ENCODE assay signal across 8 mouse cellular contexts in genomic region chrX:100625546-100625801, GRCm38 (mm10). TPM values are rescaled to one million over a fixed set of nuclear protein-coding genes. Genes with fewer than 3 reads are reported as not detected.
DNase-seq lines count a peak whose midpoint lies in the region; ATAC-seq and TF ChIP-seq lines count a peak whose summit lies in the region.

TSS of gene Kif4 (plus strand) at chrX:100625737.

- peaks cover 10% of the 10 kb centered on the region; the same call in 1 of the 2 replicates for H3K36me3 ChIP-seq in kidney, embryonic 16.5 days (ENCODE audit: insufficient read depth, low read length)
- H3K36me3 ChIP-seq in embryonic facial prominence, embryonic 11.5 days (replicated peaks; ENCODE audit: control insufficient read depth, insufficient read depth, low read depth, low read length): no peaks in the 10 kb centered on the region
- peaks cover 14% of the 10 kb centered on the region; the same call in 1 of the 2 replicates for H3K36me3 ChIP-seq in intestine, embryonic 14.5 days (ENCODE audit: control insufficient read depth, insufficient read depth, low read length)
- 0 out of 2 replicates have a peak, but pooled peaks cover 3% of the 10 kb centered on the region for H3K36me3 ChIP-seq in midbrain, postnatal 0 days (ENCODE audit: insufficient read depth, low read length)

- no peaks in the 10 kb centered on the region for H3K4me1 ChIP-seq in kidney, embryonic 16.5 days (ENCODE audit: insufficient read depth, low read length)
- H3K4me1 ChIP-seq in embryonic facial prominence, embryonic 11.5 days (ENCODE audit: control insufficient read depth, insufficient read depth, low read length): no peaks in the 10 kb centered on the region
- H3K4me1 ChIP-seq in intestine, embryonic 14.5 days (replicated peaks; ENCODE audit: control insufficient read depth, insufficient read depth, low read length): no peaks in the 10 kb centered on the region
- H3K4me1 ChIP-seq in midbrain, postnatal 0 days (ENCODE audit: insufficient read depth, low read length): no peaks in the 10 kb centered on the region

- H3K9ac ChIP-seq in kidney, embryonic 16.5 days (replicated peaks; ENCODE audit: low read length): peak within 1 kb of the TSS; percentile 69
- H3K9ac ChIP-seq in embryonic facial prominence, embryonic 11.5 days (replicated peaks; ENCODE audit: low read length): peak within 1 kb of the TSS; percentile 74
- H3K9ac ChIP-seq in intestine, embryonic 14.5 days (ENCODE audit: low read length): peak within 1 kb of the TSS; percentile 67
- H3K9ac ChIP-seq in midbrain, postnatal 0 days (replicated peaks; ENCODE audit: low read length, poor library complexity, severe bottlenecking): peak within 1 kb of the TSS; percentile 52; the same call in 1 of the 2 replicates

- H3K27me3 ChIP-seq in kidney, embryonic 16.5 days (ENCODE audit: insufficient read depth, low read length): peaks cover 3% of the 10 kb centered on the region; the same call in 1 of the 2 replicates
- H3K27me3 ChIP-seq in embryonic facial prominence, embryonic 11.5 days (ENCODE audit: control insufficient read depth, insufficient read depth, low read length): no peaks in the 10 kb centered on the region
- H3K27me3 ChIP-seq in intestine, embryonic 14.5 days (replicated peaks; ENCODE audit: control insufficient read depth, insufficient read depth, low read length): no peaks in the 10 kb centered on the region
- H3K27me3 ChIP-seq in midbrain, postnatal 0 days (ENCODE audit: insufficient read depth, low read length): no peaks in the 10 kb centered on the region

- TF ChIP-seq CTCF in midbrain, postnatal 0 days (IDR thresholded peaks at IDR 0.05): no peak

- H3K4me2 ChIP-seq in kidney, embryonic 16.5 days (replicated peaks; ENCODE audit: low read depth, low read length): peak within 1 kb of the TSS; percentile 56
- H3K4me2 ChIP-seq in embryonic facial prominence, embryonic 11.5 days (ENCODE audit: low read depth, low read length): peak within 1 kb of the TSS; percentile 48
- peak within 1 kb of the TSS; percentile 51 for H3K4me2 ChIP-seq in intestine, embryonic 14.5 days (ENCODE audit: low read length)
- H3K4me2 ChIP-seq in midbrain, postnatal 0 days (ENCODE audit: low read depth, low read length, poor library complexity, severe bottlenecking): peak within 1 kb of the TSS; percentile 87

- intact Hi-C loops in left cerebral cortex, postnatal 14 days (cut with DNase I): loop anchor here (10.0 kb wide), 1 partner anchor 109 kb away; no protein-coding TSS in a partner anchor

- H3K27ac ChIP-seq in kidney, embryonic 16.5 days (ENCODE audit: low read length): peak within 1 kb of the TSS; percentile 69
- H3K27ac ChIP-seq in embryonic facial prominence, embryonic 11.5 days (replicated peaks; ENCODE audit: low read depth, low read length): peak within 1 kb of the TSS; percentile 72
- peak within 1 kb of the TSS; percentile 65 for H3K27ac ChIP-seq in intestine, embryonic 14.5 days (ENCODE audit: low read depth)
- H3K27ac ChIP-seq in midbrain, postnatal 0 days (ENCODE audit: low read depth, low read length): peak within 1 kb of the TSS; percentile 43; the same call in 1 of the 2 replicates

- no peak for ATAC-seq in kidney, embryonic 16.5 days (ENCODE audit: low FRiP score, low TSS enrichment)
- no peak for ATAC-seq in embryonic facial prominence, embryonic 11.5 days (replicated peaks; ENCODE audit: insufficient number of reproducible peaks, low FRiP score, low TSS enrichment, low read depth)
- ATAC-seq in intestine, embryonic 14.5 days (replicated peaks; ENCODE audit: low FRiP score, low TSS enrichment, low read depth): no peak
- ATAC-seq in midbrain, postnatal 0 days (ENCODE audit: low FRiP score): no peak

- DNase-seq in kidney, adult 11 months: no peak
- DNase-seq in embryonic facial prominence, embryonic 11.5 days (ENCODE audit: low spot score): no peak
- no peak for DNase-seq in intestine, embryonic 14.5 days (ENCODE audit: low spot score)
- DNase-seq in midbrain, postnatal 0 days (ENCODE audit: low spot score): no peak
- no peak for DNase-seq in left cerebral cortex, postnatal 14 days (ENCODE audit: low spot score in 2 of 2)
- DNase-seq in right cerebral cortex, adult 2 months (ENCODE audit: low spot score in 2 of 2): no peak
- no peak for DNase-seq in right cerebral cortex, postnatal 25 days

- H3K9me3 ChIP-seq in kidney, embryonic 16.5 days (ENCODE audit: low read length): no peaks in the 10 kb centered on the region
- H3K9me3 ChIP-seq in embryonic facial prominence, embryonic 11.5 days (replicated peaks; ENCODE audit: control insufficient read depth, low read length): no peaks in the 10 kb centered on the region
- H3K9me3 ChIP-seq in intestine, embryonic 14.5 days (ENCODE audit: control insufficient read depth, low read length): no peaks in the 10 kb centered on the region
- no peaks in the 10 kb centered on the region for H3K9me3 ChIP-seq in midbrain, postnatal 0 days (ENCODE audit: low read length)

- H3K4me3 ChIP-seq in kidney, embryonic 16.5 days (ENCODE audit: low read length): peak within 1 kb of the TSS; percentile 65
- H3K4me3 ChIP-seq in embryonic facial prominence, embryonic 11.5 days (ENCODE audit: low read depth, low read length): peak within 1 kb of the TSS; percentile 64
- peak within 1 kb of the TSS; percentile 56 for H3K4me3 ChIP-seq in intestine, embryonic 14.5 days (ENCODE audit: low read depth, low read length)
- H3K4me3 ChIP-seq in midbrain, postnatal 0 days (ENCODE audit: low read depth, low read length): peak within 1 kb of the TSS; percentile 48

- 34% methylated on average over 3 of the region's 3 CpGs for WGBS in kidney, embryonic 16.5 days
- 11% methylated on average over 3 of the region's 3 CpGs for WGBS in embryonic facial prominence, embryonic 11.5 days
- 22% methylated on average over 3 of the region's 3 CpGs for WGBS in intestine, embryonic 14.5 days
- 13% methylated on average over 3 of the region's 3 CpGs for WGBS in midbrain, postnatal 0 days

RNA-seq across cellular contexts. Expression of gene Kif4, which starts in this region (rescaled TPM):
- 30.5 and 32.0 TPM in 2 replicates for polyA plus RNA-seq in kidney, embryonic 16.5 days (2015; fragmentation: Nextera tagmentation; extraction: Ambion mirVana)
- 52.0 and 61.4 TPM in 2 replicates for polyA plus RNA-seq in embryonic facial prominence, embryonic 11.5 days (2014; fragmentation: Nextera tagmentation; extraction: Ambion mirVana)
- polyA plus RNA-seq in intestine, embryonic 14.5 days (2014; fragmentation: Nextera tagmentation; extraction: Ambion mirVana): 28.8 and 33.6 TPM in 2 replicates
- total RNA-seq in midbrain, postnatal 0 days (2014; rRNA removed): 2.1 and 3.9 TPM in 2 replicates
- polyA plus RNA-seq in midbrain, postnatal 0 days (2015; fragmentation: Nextera tagmentation; extraction: Ambion mirVana): 1.3 and 1.6 TPM in 2 replicates
- total RNA-seq in left cerebral cortex, postnatal 14 days (2021): 1 to 10 TPM in 1 of 2 experiments, under 1 TPM in 1; 0.97 to 1.1 TPM

Comparison
In these comparisons a context has a peak if more than half of its experiments do, and no peak if none do; other contexts are left out.
1. RNA of gene Kif4 (polyA plus RNA-seq): 52.0 to 61.4 TPM in embryonic facial prominence, embryonic 11.5 days, 30.5 to 32.0 TPM in kidney, embryonic 16.5 days and 28.8 to 33.6 TPM in intestine, embryonic 14.5 days; 1.3 to 1.6 TPM in midbrain, postnatal 0 days; every median in the first group is over 10 times any median in the second.
2. Peak in every context shown above with its lines, with median percentiles within 50 percentile points of each other: H3K27ac ChIP-seq, H3K4me2 ChIP-seq, H3K4me3 ChIP-seq and H3K9ac ChIP-seq.